In genomic region chr5:142581517-142581916, GRCm38 (mm10) we compare ENCODE assay signal across 8 mouse cellular contexts. TPM values are rescaled to one million over a fixed set of nuclear protein-coding genes. Genes with fewer than 3 reads are reported as not detected.
DNase-seq lines count a peak whose midpoint lies in the region; ATAC-seq and TF ChIP-seq lines count a peak whose summit lies in the region.

No protein-coding gene starts in this region.

- no peak overlapping the region for H3K4me3 ChIP-seq in liver, postnatal 0 days (ENCODE audit: low read depth, low read length)

- no peaks in the 10 kb centered on the region for H3K4me1 ChIP-seq in liver, postnatal 0 days (ENCODE audit: insufficient read depth)

- no peak overlapping the region for H3K9ac ChIP-seq in liver, postnatal 0 days (replicated peaks)

- H3K27me3 ChIP-seq in liver, postnatal 0 days (ENCODE audit: insufficient read depth, low read length), result no peaks in the 10 kb centered on the region

- H3K4me2 ChIP-seq in liver, postnatal 0 days (ENCODE audit: low read depth, low read length), result no peak overlapping the region

- DNase-seq in 416B (ENCODE audit: low read depth), result peak; percentile 61
- peak; percentile 44 for DNase-seq in Muller cell, postnatal 12 days (ENCODE audit: inconsistent ontology term)
- peak; percentile 67 to 69 for DNase-seq in cerebellum, postnatal 36 days
- peak; percentile 46 for DNase-seq in gastrocnemius, postnatal 10 days
- peak; percentile 2 for DNase-seq in large intestine, adult 2 months (ENCODE audit: low read depth, low spot score)
- DNase-seq in liver, postnatal 0 days, result peak; percentile 64
- DNase-seq in ovary, postnatal 14 days (ENCODE audit: low spot score), result peak; percentile 50

- no peak for ATAC-seq in liver, postnatal 0 days
- no peak for ATAC-seq in erythroid progenitor cell, adult 5-6 weeks (replicated peaks; ENCODE audit: low FRiP score, poor library complexity, severe bottlenecking)

- H3K9me3 ChIP-seq in liver, postnatal 0 days (ENCODE audit: low read length), result no peaks in the 10 kb centered on the region

- H3K36me3 ChIP-seq in liver, postnatal 0 days (replicated peaks; ENCODE audit: insufficient read depth, low read length), result no peaks in the 10 kb centered on the region

- peak; percentile 87 for TF ChIP-seq CTCF in liver, postnatal 0 days (IDR thresholded peaks at IDR 0.05; ENCODE audit: low read depth)

- WGBS in large intestine, adult 2 months, result 9% methylated on average over 5 of the region's 5 CpGs
- 12% methylated on average over 5 of the region's 5 CpGs for WGBS in liver, postnatal 0 days (ENCODE audit: insufficient replicate concordance)

- H3K27ac ChIP-seq in liver, postnatal 0 days (ENCODE audit: low read depth), result no peak overlapping the region

- no peak for TF ChIP-seq EP300 in liver, postnatal 0 days (IDR thresholded peaks at IDR 0.05; ENCODE audit: low read depth)

RNA-seq across cellular contexts. Expression of gene Mmd2, which starts 27.1 kb away (rescaled TPM):
- total RNA-seq in gastrocnemius, postnatal 10 days (2021), result under 1 TPM; 0.31 to 0.43 TPM
- polyA plus RNA-seq in large intestine, adult 2 months (2012; rRNA removed), result 0.27 and 0.50 TPM in 2 replicates
- polyA plus RNA-seq in liver, postnatal 0 days (2015; fragmentation: Nextera tagmentation; extraction: Ambion mirVana), result 9.1 and 11.8 TPM in 2 replicates
- not detected in 2 replicates for total RNA-seq in erythroid progenitor cell, adult 5-6 weeks (2015; ENCODE audit: low replicate concordance)
- total RNA-seq in erythroid progenitor cell, adult 5-6 weeks (2017; ENCODE audit: low replicate concordance), result not detected in 2 replicates

RNA-seq across cellular contexts. Expression of gene Radil, which starts 30.6 kb away (rescaled TPM):
- total RNA-seq in gastrocnemius, postnatal 10 days (2021), result 1 to 10 TPM; 2.7 to 2.9 TPM
- 0.57 and 0.62 TPM in 2 replicates for polyA plus RNA-seq in large intestine, adult 2 months (2012; rRNA removed)
- polyA plus RNA-seq in liver, postnatal 0 days (2015; fragmentation: Nextera tagmentation; extraction: Ambion mirVana), result 0.05 TPM in 1 of 2 replicates, not detected in the other
- not detected in 2 replicates for total RNA-seq in erythroid progenitor cell, adult 5-6 weeks (2015; ENCODE audit: low replicate concordance)
- not detected in 2 replicates for total RNA-seq in erythroid progenitor cell, adult 5-6 weeks (2017; ENCODE audit: low replicate concordance)

RNA-seq across cellular contexts. Expression of gene Wipi2, which starts 46.0 kb away (rescaled TPM):
- total RNA-seq in gastrocnemius, postnatal 10 days (2021), result 10 to 100 TPM; 29.2 to 33.6 TPM
- polyA plus RNA-seq in large intestine, adult 2 months (2012; rRNA removed), result 25.1 and 39.9 TPM in 2 replicates
- polyA plus RNA-seq in liver, postnatal 0 days (2015; fragmentation: Nextera tagmentation; extraction: Ambion mirVana), result 16.7 and 18.6 TPM in 2 replicates
- total RNA-seq in erythroid progenitor cell, adult 5-6 weeks (2015; ENCODE audit: low replicate concordance), result 42.9 and 54.5 TPM in 2 replicates
- total RNA-seq in erythroid progenitor cell, adult 5-6 weeks (2017; ENCODE audit: low replicate concordance), result 67.9 and 91.3 TPM in 2 replicates

RNA-seq across cellular contexts. Expression of gene Papolb, which starts 51.6 kb away (rescaled TPM):
- under 1 TPM; 0.18 to 0.19 TPM for total RNA-seq in gastrocnemius, postnatal 10 days (2021)
- polyA plus RNA-seq in large intestine, adult 2 months (2012; rRNA removed), result not detected in 2 replicates
- polyA plus RNA-seq in liver, postnatal 0 days (2015; fragmentation: Nextera tagmentation; extraction: Ambion mirVana), result not detected in 2 replicates
- total RNA-seq in erythroid progenitor cell, adult 5-6 weeks (2015; ENCODE audit: low replicate concordance), result not detected in 2 replicates
- not detected in 2 replicates for total RNA-seq in erythroid progenitor cell, adult 5-6 weeks (2017; ENCODE audit: low replicate concordance)

Comparison
In these comparisons a context has a peak if more than half of its experiments do, and no peak if none do; other contexts are left out.
1. DNase-seq: peak in every context shown above with its lines; median percentile 68 in cerebellum, postnatal 36 days; 64 in liver, postnatal 0 days; 61 in 416B; 50 in ovary, postnatal 14 days; 46 in gastrocnemius, postnatal 10 days; 44 in Muller cell, postnatal 12 days; 2 in large intestine, adult 2 months.